Mouse (Mus musculus): ENCODE results near the gene Gm10447.
"Not testable (repeated sequence)": the region's sequence is repeated elsewhere in the genome, so short reads cannot be mapped to it uniquely, and the experiment has no call there.

Gm10447 gene

GRCm38 (mm10) chr11:53443861-53444260 lies 13.0 kb downstream of the Gm10447 start:
- peak in 1 of 2 experiments; percentile 29 for DNase-seq (ENCODE audit: low spot score in 2 of 2)

GRCm38 (mm10) chr11:53441921-53442320 lies 15.0 kb downstream of the Gm10447 start:
- no peak for DNase-seq (ENCODE audit: low spot score in 2 of 2)

GRCm38 (mm10) chr11:53436338-53436737 lies 20.6 kb downstream of the Gm10447 start:
- no peak for DNase-seq (ENCODE audit: low spot score in 2 of 2)

- DNase-seq (ENCODE audit: low spot score in 2 of 2), result no peak
These were observed 21.4 kb downstream of the Gm10447 start for GRCm38 (mm10) chr11:53435504-53435903.

DNA sequence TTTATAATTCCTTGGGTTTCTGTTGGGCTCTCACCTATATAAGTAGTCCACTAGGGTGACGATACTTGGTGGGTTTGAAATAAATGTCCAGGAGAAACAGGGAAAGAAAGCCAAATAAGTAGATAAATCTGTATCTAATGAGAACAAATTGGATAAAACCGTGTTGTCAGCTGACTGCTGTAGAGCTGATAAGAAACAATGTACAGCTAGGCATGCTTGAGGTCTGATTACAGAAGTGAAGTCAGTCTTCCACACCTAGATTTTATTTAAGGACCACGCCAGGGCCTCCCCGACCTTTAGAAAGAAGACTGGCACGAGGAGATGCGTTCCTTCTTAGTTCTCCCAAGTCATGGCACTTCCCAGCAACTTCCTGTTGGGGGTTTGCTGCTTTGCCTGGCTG lies 23.9 kb downstream of the Gm10447 start:
- no peak for DNase-seq (ENCODE audit: low spot score in 2 of 2)

DNA sequence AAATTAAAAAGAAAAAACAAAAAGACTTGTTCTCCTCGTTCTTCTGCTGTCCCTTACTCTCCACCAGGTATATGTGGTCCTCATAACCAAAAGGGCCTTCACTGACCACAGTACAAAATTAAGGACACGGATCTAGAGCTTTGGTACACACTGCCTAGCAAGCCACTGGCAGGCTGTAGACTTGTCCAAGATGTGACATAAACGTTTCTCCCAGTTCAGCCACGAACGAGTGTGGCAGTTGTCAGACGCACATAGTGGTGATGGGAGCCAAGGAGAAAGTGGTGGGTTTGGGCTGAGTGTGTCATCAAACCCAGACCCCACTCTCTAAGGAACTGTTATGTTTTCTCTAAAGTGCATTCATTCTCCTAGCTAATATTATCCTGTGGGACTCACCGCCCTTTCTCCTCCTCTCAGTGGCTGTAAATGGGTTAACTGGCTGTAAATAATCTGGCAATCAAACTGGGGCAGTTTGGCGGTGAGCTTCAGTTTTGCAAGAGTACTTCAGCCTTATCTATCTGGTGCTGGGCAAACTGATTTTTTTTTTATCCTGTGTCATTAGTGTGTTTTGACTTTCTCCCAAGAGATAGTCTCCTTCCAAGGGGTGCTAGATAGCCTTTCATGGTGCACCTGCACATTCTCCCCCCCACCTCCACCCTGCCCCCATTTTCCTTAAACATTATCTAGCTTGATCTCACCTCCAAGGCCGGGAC lies 25.4 kb downstream of the Gm10447 start:
- no peak for DNase-seq (ENCODE audit: low spot score in 2 of 2)

DNA sequence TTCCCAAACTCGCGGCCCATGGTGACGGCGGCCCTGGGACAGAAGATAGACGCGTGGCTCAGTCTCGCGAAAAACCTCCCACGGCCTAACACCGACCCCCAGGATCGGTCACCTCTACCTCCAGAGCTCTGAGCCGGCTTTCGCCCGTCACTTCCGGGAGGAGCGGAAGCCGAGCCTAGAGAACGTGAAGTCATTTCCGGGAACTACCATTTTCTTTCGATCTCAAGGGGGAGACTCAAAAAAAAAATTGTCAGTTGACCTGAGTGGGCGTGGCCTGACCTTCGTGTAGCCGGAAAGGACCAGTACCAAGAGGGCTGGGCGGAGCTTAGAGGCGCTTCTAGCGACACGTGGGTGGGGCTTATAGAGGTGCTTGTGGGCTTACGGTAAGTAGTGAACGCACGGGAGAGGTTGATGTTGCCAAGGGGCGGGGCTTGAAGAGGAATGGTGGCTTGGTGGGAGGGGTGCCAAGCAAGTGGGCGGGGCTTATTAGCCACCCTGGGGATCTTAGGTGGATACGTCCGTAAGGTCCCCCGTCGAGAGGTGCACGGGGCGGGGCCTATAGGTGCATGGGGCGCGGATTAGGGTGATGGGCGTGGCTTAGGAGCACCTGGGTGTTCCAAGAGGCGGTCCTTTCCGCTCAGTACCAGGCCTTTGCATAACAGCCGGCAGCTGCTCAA lies 26.1 kb downstream of the Gm10447 start, which contains the start of the genes Uqcrq and Gdf9:
Gene Uqcrq (minus strand): TSS at position 162 of the 677 bp plus-strand sequence.
Gene Gdf9 (plus strand): TSS at position 354 of the 677 bp plus-strand sequence.
- DNase-seq (ENCODE audit: low spot score in 2 of 2), result peak; percentile 95 to 97

GRCm38 (mm10) chr11:53430300-53430669 lies 26.6 kb downstream of the Gm10447 start:
- no peak for DNase-seq (ENCODE audit: low spot score in 2 of 2)

- no peak for DNase-seq (ENCODE audit: low spot score in 2 of 2)
These were observed 27.7 kb downstream of the Gm10447 start for GRCm38 (mm10) chr11:53429182-53429581.

- DNase-seq (ENCODE audit: low spot score in 2 of 2), result no peak
These were observed 28.2 kb downstream of the Gm10447 start for GRCm38 (mm10) chr11:53428716-53429057.

GRCm38 (mm10) chr11:53427993-53428715 lies 28.8 kb downstream of the Gm10447 start:
- no peak for DNase-seq (ENCODE audit: low spot score in 2 of 2)

- DNase-seq (ENCODE audit: low spot score in 2 of 2), result not testable (repeated sequence)
These were observed 30.0 kb downstream of the Gm10447 start for GRCm38 (mm10) chr11:53426914-53427313.

DNA sequence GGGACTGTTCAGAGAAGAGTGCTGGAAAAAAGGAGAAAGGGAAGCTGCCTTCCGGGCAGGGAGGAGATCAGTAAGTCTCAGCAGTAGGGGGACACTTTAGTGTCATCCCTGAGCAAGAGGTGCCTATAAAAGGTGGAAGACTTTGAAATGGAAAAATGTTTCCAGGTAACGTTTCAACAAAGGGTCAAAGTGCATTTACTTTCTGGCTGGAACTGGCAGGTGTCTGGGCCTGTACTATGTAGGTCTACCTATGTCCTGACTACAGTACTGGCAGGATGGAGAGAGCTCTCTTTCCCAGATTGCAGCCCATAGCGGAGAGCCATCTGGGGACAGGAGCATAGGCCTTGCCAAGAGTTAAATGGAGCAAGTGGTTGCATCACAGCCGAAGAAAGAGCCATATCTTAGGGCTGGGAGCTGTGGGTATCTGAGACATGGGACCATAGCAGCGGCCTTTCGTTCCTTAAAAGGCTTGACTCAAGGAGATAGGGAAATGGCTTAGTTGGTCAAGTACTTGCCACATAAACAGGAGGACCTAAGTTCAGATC lies 31.1 kb downstream of the Gm10447 start:
- no peak for DNase-seq (ENCODE audit: low spot score in 2 of 2)

GRCm38 (mm10) chr11:53425251-53425650 lies 31.7 kb downstream of the Gm10447 start:
- no peak for DNase-seq (ENCODE audit: low spot score in 2 of 2)

GRCm38 (mm10) chr11:53424826-53425225 lies 32.1 kb downstream of the Gm10447 start:
- DNase-seq (ENCODE audit: low spot score in 2 of 2), result no peak

- no peak for DNase-seq (ENCODE audit: low spot score in 2 of 2)
These were observed 33.9 kb downstream of the Gm10447 start, which contains the start of gene Leap2 for GRCm38 (mm10) chr11:53423036-53423435. Gene Leap2 (minus strand): TSS chr11:53423170.

DNA sequence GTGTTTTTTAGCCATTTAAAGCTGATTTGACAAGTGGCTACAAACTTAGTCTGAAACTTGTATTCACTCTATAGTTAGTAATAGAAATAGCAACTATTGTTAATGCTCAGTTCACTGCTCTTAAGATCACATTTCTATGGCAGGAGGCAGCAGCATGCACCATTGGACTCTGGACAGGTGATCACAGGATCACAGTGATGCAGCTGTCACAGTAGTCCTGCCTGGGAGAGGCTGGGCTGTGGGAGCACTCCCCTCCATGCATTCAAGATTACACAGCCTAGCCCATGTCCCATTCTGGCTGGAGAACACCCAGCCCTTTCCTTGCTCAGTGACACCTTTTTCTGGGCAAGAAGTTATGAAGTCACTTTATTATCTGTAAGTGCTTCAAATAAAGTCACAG lies 38.9 kb downstream of the Gm10447 start:
- no peak for DNase-seq (ENCODE audit: low spot score in 2 of 2)

- no peak for DNase-seq (ENCODE audit: low spot score in 2 of 2)
These were observed 43.0 kb downstream of the Gm10447 start for GRCm38 (mm10) chr11:53413871-53414270.

DNA sequence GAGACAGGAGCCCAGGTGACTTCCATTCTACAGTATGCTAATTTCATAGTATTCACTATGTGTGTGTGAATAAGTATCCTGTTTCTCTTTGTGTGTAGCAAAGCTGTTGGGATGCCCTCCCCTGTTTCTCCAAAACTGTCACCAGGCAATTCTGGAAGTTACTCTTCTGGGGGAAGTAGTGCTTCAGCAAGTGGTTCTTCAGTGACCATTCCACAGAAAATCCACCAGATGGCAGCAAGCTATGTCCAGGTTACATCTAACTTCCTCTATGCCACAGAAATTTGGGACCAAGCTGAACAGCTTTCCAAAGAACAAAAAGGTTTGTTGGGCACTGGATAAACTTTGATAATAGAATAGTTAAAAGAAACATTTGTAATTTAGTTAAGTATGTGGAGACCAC lies 45.2 kb downstream of the Gm10447 start:
- no peak for DNase-seq (ENCODE audit: low spot score in 2 of 2)
